Mouse (Mus musculus): ENCODE measurements around the gene Sult4a1. TPM values are rescaled to one million over a fixed set of nuclear protein-coding genes. Genes with fewer than 3 reads are reported as not detected.

The Sult4a1 gene
- polyA plus RNA-seq, 1 experiment from 2014 or later: 21.7 TPM

- H3K27me3 ChIP-seq: no peaks in the 10 kb centered on the region
- H3K27ac ChIP-seq: no peak overlapping the region
- WGBS: 52% methylated on average over 9 of the region's 9 CpGs
- no peak overlapping the region for H3K4me2 ChIP-seq
- no peak overlapping the region for H3K9ac ChIP-seq
- no peak overlapping the region for H3K4me3 ChIP-seq (replicated peaks)
- peaks cover 3% of the 10 kb centered on the region; the same call in 1 of the 2 replicates for H3K4me1 ChIP-seq
- no peaks in the 10 kb centered on the region for H3K9me3 ChIP-seq
- no peak for ATAC-seq (ENCODE audit: low FRiP score)
- no peaks in the 10 kb centered on the region for H3K36me3 ChIP-seq (replicated peaks)
Measured at GRCm38 (mm10) chr15:84086775-84087174, 18.8 kb downstream of the Sult4a1 start.

DNA sequence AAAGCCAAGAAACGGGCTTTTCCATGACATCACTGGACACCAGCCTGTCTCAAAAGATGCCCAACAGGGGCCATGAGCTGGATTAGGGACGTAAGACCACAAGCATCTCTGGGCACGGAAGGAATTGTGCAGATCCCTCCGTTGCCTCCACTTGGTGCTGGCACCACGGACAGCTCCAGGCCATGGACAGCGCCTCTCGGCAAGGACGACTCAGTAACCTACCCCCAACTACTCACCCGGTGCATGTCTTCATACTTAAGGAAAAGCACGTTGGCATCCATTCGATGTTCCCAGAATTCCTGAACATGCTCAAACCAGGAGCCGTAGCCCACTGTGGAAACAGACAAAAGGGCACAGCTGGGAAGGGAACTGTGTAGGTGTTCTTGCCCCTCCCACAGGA lies 19.2 kb downstream of the Sult4a1 start:
- Histone ChIP-seq H3K4me1 (peaks cover 3% of the 10 kb centered on the region; the same call in 1 of the 2 replicates), H3K4me2 (no peak overlapping the region), H3K9ac (no peak overlapping the region), H3K36me3 (replicated peaks) (no peaks in the 10 kb centered on the region), H3K27me3 (no peaks in the 10 kb centered on the region), H3K4me3 (replicated peaks) (no peak overlapping the region), H3K9me3 (no peaks in the 10 kb centered on the region), H3K27ac (no peak overlapping the region)
- WGBS: 41% methylated on average over 12 of the region's 12 CpGs
- no peak for ATAC-seq (ENCODE audit: low FRiP score)

DNA sequence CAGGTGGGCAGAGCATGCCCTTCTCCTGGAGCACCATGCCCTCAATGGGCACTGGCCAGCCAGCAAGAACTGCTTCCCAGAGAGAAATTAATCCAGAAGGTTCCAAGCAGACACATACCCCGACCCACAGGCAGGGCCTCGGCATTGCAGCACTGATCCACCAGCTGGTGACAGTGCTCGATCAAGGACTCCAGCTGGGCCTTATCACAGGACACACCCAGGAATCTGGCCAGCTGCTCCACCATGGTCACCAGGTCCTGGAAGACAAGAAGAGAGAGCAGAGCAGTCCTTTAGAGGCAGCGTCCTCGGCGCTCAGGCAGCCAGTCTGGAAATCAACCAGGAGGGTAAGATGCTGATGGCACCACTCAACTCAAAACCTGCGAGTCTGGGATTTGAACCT lies 25.5 kb downstream of the Sult4a1 start:
- Histone ChIP-seq H3K4me3 (replicated peaks) (no peak overlapping the region), H3K27me3 (peaks cover 11% of the 10 kb centered on the region), H3K4me2 (no peak overlapping the region), H3K9ac (no peak overlapping the region), H3K4me1 (peaks cover 3% of the 10 kb centered on the region), H3K36me3 (replicated peaks) (no peaks in the 10 kb centered on the region), H3K27ac (no peak overlapping the region), H3K9me3 (no peaks in the 10 kb centered on the region)
- 94% methylated on average over 7 of the region's 7 CpGs for WGBS
- ATAC-seq (ENCODE audit: low FRiP score): no peak

DNA sequence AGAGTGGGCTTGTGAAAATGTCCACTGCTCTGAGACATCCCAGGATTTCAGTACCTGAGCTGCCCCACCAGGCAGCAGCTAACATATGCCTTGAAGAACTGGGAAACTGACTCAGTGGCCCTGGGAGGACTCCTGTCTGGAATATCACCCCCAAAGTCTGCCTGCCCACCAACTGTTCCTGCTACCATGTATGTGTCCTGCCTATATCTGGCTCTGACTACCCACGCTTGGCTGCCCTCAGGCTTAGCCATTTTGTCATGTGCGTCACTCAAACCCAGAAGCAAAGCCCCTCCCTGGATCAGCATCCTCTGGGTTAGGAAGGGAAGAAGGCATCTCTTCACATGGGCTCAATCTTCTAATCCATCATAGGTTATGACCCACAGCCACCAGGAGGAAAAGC lies 26.0 kb downstream of the Sult4a1 start:
- no peak for ATAC-seq (ENCODE audit: low FRiP score)
- WGBS: 95% methylated on average over 2 of the region's 2 CpGs
- peaks cover 9% of the 10 kb centered on the region for H3K4me1 ChIP-seq
- no peak overlapping the region for H3K9ac ChIP-seq
- peaks cover 17% of the 10 kb centered on the region for H3K27me3 ChIP-seq
- H3K36me3 ChIP-seq (replicated peaks): no peaks in the 10 kb centered on the region
- H3K4me3 ChIP-seq (replicated peaks): no peak overlapping the region
- no peak overlapping the region for H3K27ac ChIP-seq
- H3K4me2 ChIP-seq: no peak overlapping the region
- no peaks in the 10 kb centered on the region for H3K9me3 ChIP-seq

- no peak overlapping the region for H3K4me2 ChIP-seq
- ATAC-seq (ENCODE audit: low FRiP score): no peak
- H3K9me3 ChIP-seq: no peaks in the 10 kb centered on the region
- H3K27me3 ChIP-seq: peaks cover 21% of the 10 kb centered on the region
- H3K9ac ChIP-seq: no peak overlapping the region
- no peak overlapping the region for H3K4me3 ChIP-seq (replicated peaks)
- no peak overlapping the region for H3K27ac ChIP-seq
- 76% methylated on average over 13 of the region's 13 CpGs for WGBS
- peaks cover 13% of the 10 kb centered on the region for H3K4me1 ChIP-seq
- H3K36me3 ChIP-seq (replicated peaks): no peaks in the 10 kb centered on the region
Measured at GRCm38 (mm10) chr15:84078667-84079066, 26.9 kb downstream of the Sult4a1 start.

DNA sequence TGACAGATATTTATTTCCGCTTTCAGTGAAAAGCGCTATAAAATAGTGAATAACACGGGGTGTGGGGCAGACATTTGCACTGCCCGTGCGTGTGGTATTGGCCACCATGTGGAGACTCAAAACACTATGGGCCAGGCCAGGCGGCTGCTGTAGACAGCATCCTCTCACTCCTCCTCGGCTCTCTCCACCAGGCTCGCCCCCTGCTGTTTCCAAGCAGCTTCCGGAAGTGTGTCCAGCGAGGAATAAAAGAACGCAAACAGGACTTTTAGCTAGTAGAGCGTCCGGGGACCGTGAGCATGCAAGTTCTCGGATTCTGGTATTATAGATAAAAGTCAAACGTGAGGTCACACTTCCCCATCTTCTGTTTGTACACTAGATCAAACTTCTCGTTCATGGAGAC lies 28.4 kb downstream of the Sult4a1 start:
- Histone ChIP-seq H3K27me3 (peaks cover 29% of the 10 kb centered on the region), H3K9me3 (no peaks in the 10 kb centered on the region), H3K36me3 (replicated peaks) (no peaks in the 10 kb centered on the region), H3K4me2 (no peak overlapping the region), H3K4me1 (peaks cover 17% of the 10 kb centered on the region), H3K27ac (no peak overlapping the region), H3K9ac (no peak overlapping the region), H3K4me3 (replicated peaks) (no peak overlapping the region)
- WGBS: 60% methylated on average over 17 of the region's 17 CpGs
- no peak for ATAC-seq (ENCODE audit: low FRiP score)

DNA sequence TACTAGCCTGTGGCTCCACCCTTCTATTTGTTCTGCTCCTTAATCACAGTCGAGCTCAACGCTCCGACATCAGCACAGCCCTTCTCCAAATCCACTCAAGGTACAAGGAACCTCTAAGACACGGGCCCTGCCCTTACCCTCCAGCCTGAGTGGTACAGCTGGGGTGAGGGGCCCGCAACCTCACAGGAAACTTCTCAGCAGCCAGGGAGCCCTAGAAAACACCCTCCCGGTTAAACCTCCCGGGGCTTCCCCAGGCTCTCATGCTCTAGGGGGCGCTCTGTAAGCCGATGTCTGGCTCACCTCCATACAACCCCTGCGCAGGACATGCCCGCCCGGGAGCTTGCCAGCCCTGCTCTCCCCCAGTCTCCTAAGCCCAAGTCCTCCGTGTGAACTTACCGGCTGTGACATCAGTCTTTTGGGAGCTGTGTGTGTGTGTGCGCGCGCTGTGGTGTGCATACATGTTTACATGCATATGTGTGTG lies 30.8 kb downstream of the Sult4a1 start:
- peak overlapping the region; percentile 46 for H3K4me2 ChIP-seq
- peaks cover 24% of the 10 kb centered on the region for H3K4me1 ChIP-seq
- no peaks in the 10 kb centered on the region for H3K36me3 ChIP-seq (replicated peaks)
- H3K4me3 ChIP-seq (replicated peaks): peak overlapping the region; percentile 13; the same call in 1 of the 2 replicates
- 16% methylated on average over 17 of the region's 17 CpGs for WGBS
- no peak for ATAC-seq (ENCODE audit: low FRiP score)
- no peaks in the 10 kb centered on the region for H3K9me3 ChIP-seq
- H3K27me3 ChIP-seq: peaks cover 51% of the 10 kb centered on the region
- no peak overlapping the region for H3K27ac ChIP-seq
- peak overlapping the region; percentile 38; the same call in 1 of the 2 replicates for H3K9ac ChIP-seq

DNA sequence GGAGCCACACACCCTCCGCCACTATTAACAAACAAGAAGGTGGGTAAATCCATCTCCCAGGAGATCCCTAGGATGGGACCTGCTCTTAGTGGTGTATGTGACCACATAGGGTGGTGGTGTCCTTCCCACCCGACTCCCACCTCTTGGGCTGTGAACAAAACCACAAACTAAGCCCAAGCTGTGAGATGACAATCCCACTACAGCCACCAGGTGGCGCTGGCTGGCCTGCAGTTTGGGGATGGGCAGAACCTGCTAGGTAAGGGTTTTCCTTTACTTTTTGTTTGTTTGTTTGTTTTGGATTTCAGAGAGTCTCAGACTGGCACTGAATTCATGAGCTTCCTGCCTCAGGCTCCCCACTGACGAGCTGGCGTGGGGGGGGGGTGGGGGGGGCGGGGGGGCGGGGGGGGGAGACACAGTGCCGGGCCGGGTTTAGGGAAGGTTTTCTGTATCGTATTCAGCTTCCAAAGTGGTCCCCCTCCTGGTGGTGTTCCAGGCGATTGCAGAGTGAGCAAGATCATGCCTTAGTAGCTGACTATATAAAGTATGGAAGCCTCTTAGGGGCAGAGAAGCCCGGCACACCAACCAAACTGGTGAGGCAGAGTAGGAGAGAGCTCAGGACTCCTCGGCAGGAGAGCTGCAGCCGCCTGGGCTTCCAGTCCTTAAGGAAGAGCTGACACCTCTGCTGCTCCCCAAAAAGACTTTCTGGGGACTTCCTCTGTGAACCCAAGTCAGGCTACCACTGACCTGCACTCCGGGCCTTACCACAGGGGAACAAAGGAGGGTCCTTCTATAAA lies 31.4 kb downstream of the Sult4a1 start:
- Histone ChIP-seq H3K27me3 (peaks cover 57% of the 10 kb centered on the region), H3K9me3 (no peaks in the 10 kb centered on the region), H3K9ac (peak overlapping the region; percentile 38; the same call in 1 of the 2 replicates), H3K4me2 (peak overlapping the region; percentile 46), H3K4me1 (peaks cover 31% of the 10 kb centered on the region), H3K4me3 (replicated peaks) (peak overlapping the region; percentile 13), H3K27ac (no peak overlapping the region), H3K36me3 (replicated peaks) (no peaks in the 10 kb centered on the region)
- WGBS: 10% methylated on average over 13 of the region's 15 CpGs
- ATAC-seq (ENCODE audit: low FRiP score): no peak

DNA sequence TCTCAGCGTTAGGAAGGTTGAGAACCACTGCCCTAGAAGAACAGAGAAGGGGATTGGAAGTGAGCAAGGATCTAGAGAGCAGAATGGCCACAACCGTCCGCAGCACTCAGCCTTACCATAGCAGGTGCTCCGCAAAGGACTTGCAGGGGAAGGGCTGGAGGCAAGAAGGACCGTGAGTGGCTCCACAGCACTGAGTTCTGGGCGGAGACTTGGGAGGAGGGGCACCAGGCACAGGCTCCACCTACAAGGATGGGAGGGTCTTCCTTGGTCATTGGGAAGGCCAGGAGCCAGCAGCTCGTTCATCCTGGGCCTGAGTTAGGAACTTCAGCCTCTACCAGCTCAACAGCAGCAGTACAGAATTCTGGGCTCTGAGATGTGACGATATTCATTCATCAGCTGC lies 32.5 kb downstream of the Sult4a1 start:
- WGBS: 23% methylated on average over 8 of the region's 8 CpGs

DNA sequence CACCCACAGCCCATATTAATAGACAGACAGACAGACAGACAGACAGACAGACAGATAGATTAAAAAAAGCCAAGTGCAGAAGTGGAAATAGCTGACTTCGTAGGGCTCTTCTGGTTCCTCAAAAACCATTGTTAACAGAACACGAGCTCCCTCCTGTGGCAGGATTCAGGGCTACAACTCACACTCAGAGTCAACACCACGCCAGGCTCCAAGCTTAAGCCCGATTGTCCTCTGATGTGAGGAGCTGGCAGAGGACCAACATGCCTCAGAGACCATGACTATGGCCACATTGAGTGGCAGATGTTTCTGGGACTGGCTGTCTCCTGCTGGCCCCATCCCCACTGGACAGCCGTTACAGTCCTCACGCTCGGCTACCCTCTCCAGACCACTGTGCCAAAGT lies 33.3 kb downstream of the Sult4a1 start:
- Histone ChIP-seq H3K9ac (no peak overlapping the region), H3K4me3 (replicated peaks) (no peak overlapping the region), H3K4me1 (peaks cover 36% of the 10 kb centered on the region), H3K27ac (no peak overlapping the region), H3K27me3 (peaks cover 74% of the 10 kb centered on the region), H3K4me2 (no peak overlapping the region), H3K9me3 (no peaks in the 10 kb centered on the region), H3K36me3 (replicated peaks) (no peaks in the 10 kb centered on the region)
- 27% methylated on average over 7 of the region's 7 CpGs for WGBS
- ATAC-seq (ENCODE audit: low FRiP score): peak; percentile 47

More for the DNA sequence above, 32.5 kb downstream of the Sult4a1 start:
- Histone ChIP-seq H3K4me1 (peaks cover 37% of the 10 kb centered on the region), H3K4me3 (replicated peaks) (no peak overlapping the region), H3K4me2 (no peak overlapping the region), H3K27me3 (peaks cover 67% of the 10 kb centered on the region), H3K9me3 (no peaks in the 10 kb centered on the region), H3K36me3 (replicated peaks) (no peaks in the 10 kb centered on the region), H3K9ac (no peak overlapping the region), H3K27ac (no peak overlapping the region)
- no peak for ATAC-seq (ENCODE audit: low FRiP score)

DNA sequence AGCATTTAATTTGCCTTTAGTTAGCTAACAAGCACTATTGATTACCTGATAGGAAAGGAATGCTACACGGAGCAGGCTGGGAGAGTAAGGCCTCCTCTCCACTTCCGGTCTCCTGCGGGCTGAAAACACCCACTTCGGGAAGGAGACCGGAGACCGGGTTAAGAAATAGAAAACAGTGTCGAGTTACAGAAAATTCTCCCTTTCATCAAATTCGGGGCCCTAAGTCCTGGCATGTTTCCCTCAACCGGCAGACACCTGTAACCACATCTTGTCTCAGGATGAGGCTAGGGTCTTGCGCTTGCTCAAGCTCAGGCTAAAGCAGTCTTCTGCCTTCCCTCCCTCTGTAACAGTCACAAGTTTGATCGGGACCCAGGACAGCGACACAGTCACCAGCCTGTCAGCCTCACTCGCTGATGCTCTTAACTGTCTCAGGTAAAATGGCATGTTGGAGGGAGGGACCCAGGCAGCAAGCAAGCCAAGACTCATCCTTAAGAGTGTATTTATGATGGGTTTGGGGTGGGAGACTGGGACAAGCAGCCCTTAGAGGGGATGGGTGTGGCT lies 35.4 kb downstream of the Sult4a1 start:
- H3K4me2 ChIP-seq: peak overlapping the region; percentile 34
- 6% methylated on average over 13 of the region's 13 CpGs for WGBS
- no peak overlapping the region for H3K4me3 ChIP-seq (replicated peaks)

GRCm38 (mm10) chr15:84069455-84070050 lies 36.0 kb downstream of the Sult4a1 start:
- ATAC-seq (ENCODE audit: low FRiP score): no peak

More for the DNA sequence above, 35.4 kb downstream of the Sult4a1 start:
- peak overlapping the region; percentile 3; the same call in 1 of the 2 replicates for H3K27ac ChIP-seq
- no peaks in the 10 kb centered on the region for H3K36me3 ChIP-seq (replicated peaks)
- no peak for ATAC-seq (ENCODE audit: low FRiP score)
- peaks cover 5% of the 10 kb centered on the region for H3K9me3 ChIP-seq
- peaks cover 78% of the 10 kb centered on the region for H3K27me3 ChIP-seq
- no peak overlapping the region for H3K9ac ChIP-seq
- peaks cover 33% of the 10 kb centered on the region for H3K4me1 ChIP-seq

More at GRCm38 (mm10) chr15:84069455-84070050, 36.0 kb downstream of the Sult4a1 start:
- H3K36me3 ChIP-seq (replicated peaks): no peaks in the 10 kb centered on the region
- peaks cover 33% of the 10 kb centered on the region for H3K4me1 ChIP-seq
- no peak overlapping the region for H3K9ac ChIP-seq
- peaks cover 5% of the 10 kb centered on the region for H3K9me3 ChIP-seq
- WGBS: 8% methylated on average over 16 of the region's 16 CpGs
- no peak overlapping the region for H3K4me3 ChIP-seq (replicated peaks)
- peaks cover 72% of the 10 kb centered on the region for H3K27me3 ChIP-seq
- peak overlapping the region; percentile 47; the same call in 1 of the 2 replicates for H3K27ac ChIP-seq
- H3K4me2 ChIP-seq: peak overlapping the region; percentile 34

All from forebrain, embryonic 12.5 days (tissue).